Mouse (Mus musculus): ENCODE results near the gene Ttc32. TPM values are rescaled to one million over a fixed set of nuclear protein-coding genes. Genes with fewer than 3 reads are reported as not detected.

The Ttc32 gene
- polyA plus RNA-seq, 1 experiment from 2014 or later, result 16.5 TPM

DNA sequence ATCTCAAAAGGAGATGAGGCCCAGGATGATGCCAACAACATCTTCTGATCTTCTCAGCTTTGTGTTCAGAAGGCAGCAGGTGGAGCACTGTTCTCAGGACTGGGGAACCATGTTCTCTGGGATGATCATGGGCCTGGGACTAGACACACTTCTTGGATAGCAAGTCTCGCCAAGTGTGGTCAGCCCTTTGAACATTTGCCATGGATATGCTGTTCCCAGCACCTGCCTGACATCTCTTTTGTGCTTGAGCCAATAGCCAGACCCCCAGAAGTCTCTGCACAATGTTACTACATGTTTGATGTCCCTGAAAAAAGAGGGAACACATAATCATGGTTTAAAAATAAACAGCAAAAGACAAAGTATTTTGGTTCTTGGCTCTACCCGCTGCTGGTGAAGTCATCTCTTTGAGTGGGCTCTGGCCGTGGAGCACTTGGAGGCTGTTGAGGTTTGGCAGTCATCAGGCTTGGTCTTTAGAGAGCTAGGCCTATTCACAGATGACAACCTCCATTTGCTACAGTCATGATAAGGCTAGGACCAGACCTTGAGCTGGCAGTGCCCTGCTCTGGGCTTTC is 47.8 kb downstream of the Ttc32 start:
- ATAC-seq (ENCODE audit: insufficient read depth, low FRiP score, low TSS enrichment) (no peak), DNase-seq (ENCODE audit: low spot score) (no peak)
- Histone ChIP-seq H3K27ac (ENCODE audit: low read depth, low read length) (no peak overlapping the region), H3K9me3 (ENCODE audit: control insufficient read depth, low read length) (no peaks in the 10 kb centered on the region), H3K27me3 (ENCODE audit: control insufficient read depth, insufficient read depth, low read length) (no peaks in the 10 kb centered on the region), H3K4me3 (ENCODE audit: low read depth, low read length) (no peak overlapping the region), H3K36me3 (ENCODE audit: control insufficient read depth, insufficient read depth, low read length) (no peaks in the 10 kb centered on the region), H3K9ac (ENCODE audit: low read length) (no peak overlapping the region), H3K4me1 (ENCODE audit: control insufficient read depth, insufficient read depth, low read length) (no peaks in the 10 kb centered on the region), H3K4me2 (ENCODE audit: low read depth) (no peak overlapping the region)
- WGBS, result 91% methylated on average over 3 of the region's 3 CpGs

DNA sequence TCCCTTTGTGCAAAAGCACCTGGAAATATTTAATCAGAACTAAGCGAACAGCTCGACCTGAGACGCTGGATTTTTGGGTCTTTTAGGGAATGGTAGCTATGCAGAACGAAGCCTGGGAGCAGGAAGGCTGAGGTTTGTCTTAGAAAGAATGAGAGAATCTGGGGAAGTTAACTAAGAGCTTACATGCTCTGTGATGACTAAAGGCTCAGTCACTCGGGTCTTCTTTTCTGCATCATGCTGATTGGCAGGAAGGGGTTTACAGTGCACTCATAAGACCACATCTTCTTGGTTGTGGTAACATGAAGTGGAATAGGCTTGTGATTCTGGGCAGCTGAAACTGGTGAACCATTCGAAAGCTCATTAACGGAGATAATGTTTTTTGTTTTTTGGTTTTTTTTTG is 60.4 kb downstream of the Ttc32 start:
- H3K27me3 ChIP-seq (ENCODE audit: control insufficient read depth, insufficient read depth, low read length), result no peaks in the 10 kb centered on the region
- 83% methylated on average over 7 of the region's 7 CpGs for WGBS

More for the DNA sequence above, 60.4 kb downstream of the Ttc32 start:
- H3K9ac ChIP-seq (ENCODE audit: low read length), result no peak overlapping the region
- no peak for DNase-seq (ENCODE audit: low spot score)
- ATAC-seq (ENCODE audit: insufficient read depth, low FRiP score, low TSS enrichment), result no peak
- H3K9me3 ChIP-seq (ENCODE audit: control insufficient read depth, low read length), result no peaks in the 10 kb centered on the region
- no peaks in the 10 kb centered on the region for H3K36me3 ChIP-seq (ENCODE audit: control insufficient read depth, insufficient read depth, low read length)
- H3K4me2 ChIP-seq (ENCODE audit: low read depth), result no peak overlapping the region
- no peak overlapping the region for H3K27ac ChIP-seq (ENCODE audit: low read depth, low read length)
- no peaks in the 10 kb centered on the region for H3K4me1 ChIP-seq (ENCODE audit: control insufficient read depth, insufficient read depth, low read length)
- H3K4me3 ChIP-seq (ENCODE audit: low read depth, low read length), result no peak overlapping the region

Other genes starting within 250 kb of the Ttc32 start
- gene Laptm4a, start 108.3 kb upstream of the Ttc32 start, polyA plus RNA-seq (2014; fragmentation: Nextera tagmentation; extraction: Ambion mirVana), result 166 and 171 TPM in 2 replicates
- gene Matn3, start 82.1 kb upstream of the Ttc32 start, polyA plus RNA-seq (2014; fragmentation: Nextera tagmentation; extraction: Ambion mirVana), result 1.7 and 2.7 TPM in 2 replicates
- 21.0 and 21.6 TPM in 2 replicates for gene Wdr35, start 56.1 kb upstream of the Ttc32 start, polyA plus RNA-seq (2014; fragmentation: Nextera tagmentation; extraction: Ambion mirVana)

All from neural tube, embryonic 11.5 days (tissue).